In the genomic region with DNA sequence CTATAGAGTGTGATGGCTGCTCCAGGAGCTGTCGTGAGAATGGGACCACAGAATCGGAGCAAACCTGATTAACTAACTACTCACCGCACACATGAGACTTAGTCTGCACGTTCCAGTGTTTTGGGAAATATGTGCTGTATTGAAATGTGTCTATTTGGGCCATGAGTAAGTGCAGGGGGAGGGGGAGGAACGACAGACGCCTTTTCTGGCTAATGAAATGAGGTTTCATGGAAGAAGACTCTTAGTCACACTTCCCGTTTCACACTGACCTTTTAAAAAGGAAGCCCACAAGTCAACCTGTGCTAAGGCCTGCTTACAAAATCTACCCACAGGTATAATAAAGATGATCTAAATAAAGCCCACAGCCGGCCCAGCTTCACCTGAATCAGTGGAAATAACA, we compare ENCODE assay signal across 10 mouse cellular contexts. TPM values are rescaled to one million over a fixed set of nuclear protein-coding genes. Genes with fewer than 3 reads are reported as not detected.
DNase-seq lines count a peak whose midpoint lies in the region; ATAC-seq lines count a peak whose summit lies in the region.
"Had no signal": no experiment of that assay in that cellular context is flagged by ENCODE, and none has a peak within 500 bp of the region (broad histone marks: within the 10 kb centered on the region; RNA-seq: fewer than 3 reads in every experiment).

No protein-coding gene starts in this region.

- no peaks in the 10 kb centered on the region for H3K36me3 ChIP-seq in hindbrain, embryonic 11.5 days (ENCODE audit: control insufficient read depth, insufficient read depth, low read length)
- no peaks in the 10 kb centered on the region for H3K36me3 ChIP-seq in midbrain, embryonic 12.5 days
- H3K36me3 ChIP-seq: limb, embryonic 15.5 days had no signal

- intact Hi-C loops in left cerebral cortex, postnatal 36 days (cut with DNase I) = no loop called here

- no peak overlapping the region for H3K4me2 ChIP-seq in hindbrain, embryonic 11.5 days (replicated peaks; ENCODE audit: low read depth, low read length)
- no peak overlapping the region for H3K4me2 ChIP-seq in midbrain, embryonic 12.5 days (replicated peaks)
- H3K4me2 ChIP-seq: limb, embryonic 15.5 days had no signal

- H3K4me1 ChIP-seq in hindbrain, embryonic 11.5 days (replicated peaks; ENCODE audit: control insufficient read depth, insufficient read depth, low read length) = peaks cover 16% of the 10 kb centered on the region
- H3K4me1 ChIP-seq in midbrain, embryonic 12.5 days = peaks cover 59% of the 10 kb centered on the region

- no peaks in the 10 kb centered on the region for H3K9me3 ChIP-seq in hindbrain, embryonic 11.5 days (ENCODE audit: control insufficient read depth, low read length)
- H3K9me3 ChIP-seq in midbrain, embryonic 12.5 days = no peaks in the 10 kb centered on the region
- H3K9me3 ChIP-seq: limb, embryonic 15.5 days had no signal

- DNase-seq in B cell, adult 2 months = peak; percentile 48 to 62
- no peak for DNase-seq in hindbrain, embryonic 11.5 days (ENCODE audit: low spot score)
- DNase-seq in left cerebral cortex, postnatal 36 days (ENCODE audit: low spot score in 2 of 2) = no peak
- no peak for DNase-seq in right cerebral cortex, adult 18-20 months
- no peak for DNase-seq in kidney, adult 11 months
- DNase-seq: thymus, postnatal 36 days had no signal

- H3K9ac ChIP-seq in hindbrain, embryonic 11.5 days (ENCODE audit: low read depth, low read length) = no peak overlapping the region
- no peak overlapping the region for H3K9ac ChIP-seq in midbrain, embryonic 12.5 days (replicated peaks)
- H3K9ac ChIP-seq: limb, embryonic 15.5 days had no signal

- H3K27ac ChIP-seq in hindbrain, embryonic 11.5 days (ENCODE audit: low read depth, low read length) = peak overlapping the region; percentile 87
- peak overlapping the region; percentile 93; the same call in 1 of the 2 replicates for H3K27ac ChIP-seq in midbrain, embryonic 12.5 days (replicated peaks)
- H3K27ac ChIP-seq: limb, embryonic 15.5 days had no signal

- ATAC-seq in activated CD4-positive, CD25-positive, alpha-beta regulatory T cell, adult 4 months = peak; percentile 7
- no peak for ATAC-seq in hindbrain, embryonic 11.5 days (ENCODE audit: low FRiP score)
- ATAC-seq in midbrain, embryonic 12.5 days (ENCODE audit: low FRiP score, low read depth) = no peak
- no peak for ATAC-seq in frontal cortex, adult (ENCODE audit: low TSS enrichment)

- 82% methylated on average over 8 of the region's 8 CpGs for WGBS in hindbrain, embryonic 11.5 days
- WGBS in midbrain, embryonic 12.5 days = 78% methylated on average over 8 of the region's 8 CpGs

- H3K4me3 ChIP-seq in hindbrain, embryonic 11.5 days (ENCODE audit: low read depth, low read length) = no peak overlapping the region
- H3K4me3 ChIP-seq in midbrain, embryonic 12.5 days = no peak overlapping the region
- H3K4me3 ChIP-seq: limb, embryonic 15.5 days had no signal

- H3K27me3 ChIP-seq in hindbrain, embryonic 11.5 days (ENCODE audit: control insufficient read depth, insufficient read depth, low read length) = no peaks in the 10 kb centered on the region
- H3K27me3 ChIP-seq in midbrain, embryonic 12.5 days = no peaks in the 10 kb centered on the region
- H3K27me3 ChIP-seq: limb, embryonic 15.5 days had no signal

RNA-seq across cellular contexts. Expression of gene Zfp36l1, which starts 47.8 kb away (rescaled TPM):
- polyA plus RNA-seq in activated CD4-positive, CD25-positive, alpha-beta regulatory T cell, adult 4 months (2017; shearing (Covaris generic)) = 100 to 1,000 TPM; 109 to 180 TPM
- polyA plus RNA-seq in hindbrain, embryonic 11.5 days (2014; fragmentation: Nextera tagmentation; extraction: Ambion mirVana) = 112 and 127 TPM in 2 replicates
- 91.2 and 98.0 TPM in 2 replicates for polyA plus RNA-seq in midbrain, embryonic 12.5 days (2016; fragmentation: Nextera tagmentation; extraction: Ambion mirVana)
- total RNA-seq in left cerebral cortex, postnatal 36 days (2021) = 10 to 100 TPM; 37.3 to 40.0 TPM

Comparison
In these comparisons a context has a peak if more than half of its experiments do, and no peak if none do; other contexts are left out.
1. DNase-seq: peak in B cell, adult 2 months (2 of 2); none in hindbrain, embryonic 11.5 days (single experiment), left cerebral cortex, postnatal 36 days (0 of 2), right cerebral cortex, adult 18-20 months (single experiment) and kidney, adult 11 months (single experiment).